Mouse (Mus musculus): Measurements from ENCODE around the gene Ereg.

DNA sequence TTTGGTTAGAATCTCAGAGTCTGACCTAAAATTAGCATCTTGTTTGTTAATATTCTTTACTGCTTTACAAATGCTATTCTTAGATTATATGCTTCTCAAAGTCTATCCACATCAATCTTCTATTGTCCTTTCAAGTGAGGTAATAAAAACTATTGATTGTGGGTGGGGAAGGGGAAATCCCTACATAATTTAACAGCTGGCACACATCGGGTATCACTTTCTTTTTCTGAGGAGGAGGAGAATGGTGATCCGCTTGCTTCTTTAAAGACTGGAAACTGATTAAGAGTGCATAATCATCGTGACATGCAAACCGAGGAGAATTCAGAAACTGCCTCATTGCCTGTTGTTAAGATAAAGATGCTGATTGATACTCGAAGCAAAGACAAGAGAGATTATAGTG lies 31.8 kb downstream of the Ereg start:
- TF ChIP-seq CTCF (IDR thresholded peaks at IDR 0.05; ENCODE audit: extremely low read depth, insufficient read depth, low read length) (no peak), POLR2A (IDR thresholded peaks at IDR 0.05; ENCODE audit: extremely low read depth, insufficient read depth, low read length) (no peak)

Measured in cortical plate, adult 2 months (tissue).